Mouse (Mus musculus) liver, adult 2 months (tissue): Measurements from ENCODE around the gene Wt1.

ENCODE experiments used
- CTCF ChIP-seq: fragments of 200-500 bp; IDR thresholded peaks from 2 replicates; pipeline ENCODE4 v1.5.1; 2011; ENCODE audit warnings: low read depth, low read length, control low read depth
- POLR2A ChIP-seq: fragments of 200-500 bp; IDR thresholded peaks from 2 replicates; pipeline ENCODE4 v1.6.1; 2011; ENCODE audit warnings: low read length, control low read depth; ENCODE audit not compliant: insufficient read depth; ENCODE audit errors: extremely low read depth

DNA sequence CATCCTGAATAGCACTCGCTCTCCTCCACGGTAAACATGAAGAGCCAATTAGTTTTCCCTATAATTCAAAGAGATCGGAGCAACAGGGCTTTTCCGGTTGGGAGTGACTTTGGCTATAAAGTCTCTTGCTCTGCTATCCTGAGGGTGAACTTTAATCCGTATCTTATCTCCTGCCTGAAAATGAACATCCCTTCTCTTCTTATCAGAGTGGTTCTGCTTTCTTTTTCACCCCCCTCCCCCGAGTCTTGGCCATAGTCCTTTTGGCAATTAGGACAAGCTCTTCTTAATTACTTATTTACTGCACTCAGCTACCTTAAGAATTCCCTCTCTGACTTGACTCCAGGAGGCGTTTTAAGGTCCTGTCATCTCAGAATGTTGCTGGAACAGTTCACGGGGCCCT is 89.6 kb downstream of the Wt1 start:
- TF ChIP-seq POLR2A (no peak), CTCF (no peak)
